Mouse (Mus musculus): ENCODE results near the gene Serinc2.
"Not testable (repeated sequence)": the region's sequence is repeated elsewhere in the genome, so short reads cannot be mapped to it uniquely, and the experiment has no call there.

The Serinc2 gene

DNA sequence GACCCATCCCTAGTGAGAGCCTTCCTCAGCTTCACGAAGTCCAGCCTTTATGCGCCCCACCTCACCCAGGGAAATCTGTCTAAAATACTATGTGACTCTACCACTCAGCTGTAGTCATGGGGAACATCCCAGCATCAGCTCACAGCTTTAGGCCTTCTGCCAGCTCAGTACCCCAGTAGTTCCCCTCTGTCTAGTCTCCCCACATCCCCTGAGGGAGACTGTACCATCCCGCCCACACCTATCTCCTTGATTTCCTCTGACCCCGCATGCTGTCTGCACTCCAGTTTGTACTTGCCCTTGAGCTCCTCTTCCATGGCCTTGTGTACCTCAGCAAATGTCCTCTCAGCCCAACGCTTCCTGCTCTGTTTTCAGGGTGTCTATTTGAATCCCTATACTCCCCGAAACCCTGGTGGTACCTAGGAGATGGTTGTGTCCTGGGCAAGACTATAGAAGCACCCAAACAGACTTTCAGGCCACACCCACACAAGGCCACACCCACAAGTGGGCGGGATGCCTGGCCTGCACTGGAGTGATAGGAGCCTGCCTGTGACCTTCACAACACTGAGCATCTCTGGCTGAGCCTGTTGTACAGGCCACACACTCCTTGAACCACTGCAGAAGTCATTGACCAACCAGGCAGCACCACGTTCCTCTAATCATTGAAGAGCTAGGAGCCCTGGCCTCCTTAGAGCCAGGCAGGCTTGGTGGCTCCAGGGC lies 26.4 kb downstream of the Serinc2 start:
- DNase-seq = peak in 1 of 2 experiments; percentile 14

DNA sequence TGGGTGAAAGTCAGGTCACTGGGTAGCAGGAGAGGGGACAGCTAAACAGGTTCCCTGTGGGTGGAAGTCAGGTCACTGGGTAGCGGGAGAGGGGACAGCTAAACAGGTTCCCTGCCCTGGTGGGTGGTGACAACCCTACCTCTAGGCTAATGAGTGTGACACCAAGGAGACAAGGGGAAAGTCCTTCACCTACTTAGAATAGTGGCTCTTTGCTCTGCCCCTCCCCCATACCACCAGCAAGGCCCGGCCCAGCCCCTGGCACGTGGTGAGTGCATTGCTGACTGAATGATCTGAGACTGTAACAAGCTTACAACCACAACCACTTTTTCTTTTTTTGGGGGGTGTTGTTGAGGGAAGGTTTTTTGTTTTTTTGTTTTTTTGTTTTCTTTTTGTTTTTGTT lies 27.2 kb downstream of the Serinc2 start:
- no peak for DNase-seq

DNA sequence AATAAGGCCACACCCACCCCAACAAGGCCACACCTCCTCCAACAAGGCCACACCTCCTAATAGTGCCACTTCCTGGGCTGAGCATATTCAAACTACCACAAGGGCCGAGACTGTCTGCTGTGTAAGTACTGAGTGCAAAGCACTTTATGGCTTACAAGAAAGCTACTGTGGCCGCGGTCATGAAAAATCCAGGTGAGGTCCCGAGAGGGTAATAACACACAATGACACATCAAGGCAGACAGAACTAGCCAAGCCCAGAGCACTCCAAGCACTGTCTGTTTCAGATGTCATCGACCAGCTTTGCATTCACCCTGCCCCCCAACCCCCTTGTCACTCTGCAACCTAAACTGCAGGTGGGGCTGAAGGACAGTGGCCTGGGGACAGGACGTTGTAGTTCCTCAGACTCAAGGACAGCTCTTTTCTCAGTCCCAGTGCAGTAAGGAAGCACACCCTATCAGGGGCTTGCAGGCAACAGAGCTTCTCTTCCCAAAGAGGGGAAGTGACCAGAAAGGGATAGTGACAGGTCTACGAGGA lies 27.8 kb downstream of the Serinc2 start:
- peak; percentile 14 to 29 for DNase-seq

DNA sequence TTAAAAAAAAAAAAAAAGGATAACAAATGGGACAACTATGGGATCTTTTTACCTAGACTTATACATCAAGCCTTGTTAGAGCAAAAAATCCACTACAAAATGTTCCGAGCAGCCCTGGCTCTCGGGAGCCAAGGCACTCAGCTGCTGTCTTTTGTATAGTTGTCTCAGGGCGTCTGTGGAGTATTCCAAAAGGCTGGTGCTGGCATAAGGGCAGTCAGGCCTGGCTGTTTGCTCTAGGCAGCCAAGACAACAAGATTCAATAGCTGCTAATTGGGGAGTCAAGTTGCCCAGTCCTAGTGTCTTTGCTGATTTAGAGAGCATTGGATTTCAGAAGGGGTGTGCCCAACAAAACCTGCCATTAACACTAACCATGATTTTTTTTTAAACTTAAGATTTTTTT lies 30.4 kb downstream of the Serinc2 start:
- no peak for DNase-seq

DNA sequence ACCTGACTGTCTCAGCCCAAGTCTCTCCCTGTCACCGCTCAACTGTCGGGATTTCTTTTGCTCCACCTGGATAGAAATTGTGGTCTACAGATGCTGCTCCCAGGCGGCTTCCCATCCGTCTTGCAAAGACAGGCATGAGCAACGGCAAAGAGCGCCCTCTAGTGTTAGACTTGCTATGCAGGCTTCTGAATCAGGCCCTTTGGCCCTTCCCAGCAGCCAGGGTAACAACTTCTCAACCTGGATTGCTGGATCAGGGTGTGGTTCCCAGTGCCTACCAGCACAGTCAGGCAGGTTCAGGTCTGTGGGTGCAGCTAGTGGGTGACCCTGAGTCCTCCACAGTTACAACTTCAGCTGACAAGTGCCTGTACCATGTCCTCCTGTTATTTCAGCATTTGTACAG lies 32.9 kb downstream of the Serinc2 start:
- DNase-seq = peak; percentile 57

DNA sequence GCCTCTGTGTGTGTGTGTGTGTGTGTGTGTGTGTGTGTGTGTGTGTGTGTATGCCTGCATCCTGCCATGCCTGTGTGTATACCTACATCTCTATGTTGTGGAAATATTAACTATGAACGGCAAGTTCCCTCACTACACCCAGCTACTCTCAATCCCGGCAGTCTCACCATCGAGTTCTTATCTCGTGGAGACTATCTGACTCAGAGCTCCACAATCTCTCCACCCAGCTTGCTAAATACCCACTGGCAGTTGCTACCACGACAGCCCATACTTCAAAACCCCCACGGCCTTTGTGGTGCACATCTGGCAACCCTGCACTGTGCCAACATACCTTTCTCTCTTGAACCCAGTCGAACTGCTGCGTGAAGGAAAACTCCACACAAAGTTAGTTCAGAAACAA lies 34.3 kb downstream of the Serinc2 start:
- no peak for DNase-seq

DNA sequence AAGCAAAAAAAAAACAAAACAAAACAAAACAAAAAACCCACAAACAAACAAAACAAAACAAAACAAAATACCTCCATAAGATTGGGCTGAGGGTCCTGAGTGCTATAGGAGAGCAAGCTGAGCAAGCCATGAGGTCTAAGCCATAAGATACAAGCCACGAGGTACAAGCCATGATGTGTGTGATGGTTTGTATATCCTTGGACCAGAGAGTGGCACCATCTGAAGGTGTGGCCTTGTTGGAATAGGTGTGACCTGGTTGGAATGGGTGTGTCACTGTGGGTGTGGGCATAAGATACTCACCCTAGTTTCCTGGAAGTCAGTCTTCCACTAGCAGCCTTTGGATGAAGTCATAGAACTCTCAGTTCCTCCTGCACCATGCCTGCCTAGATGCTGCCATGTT lies 35.4 kb downstream of the Serinc2 start:
- not testable (repeated sequence) for DNase-seq

DNA sequence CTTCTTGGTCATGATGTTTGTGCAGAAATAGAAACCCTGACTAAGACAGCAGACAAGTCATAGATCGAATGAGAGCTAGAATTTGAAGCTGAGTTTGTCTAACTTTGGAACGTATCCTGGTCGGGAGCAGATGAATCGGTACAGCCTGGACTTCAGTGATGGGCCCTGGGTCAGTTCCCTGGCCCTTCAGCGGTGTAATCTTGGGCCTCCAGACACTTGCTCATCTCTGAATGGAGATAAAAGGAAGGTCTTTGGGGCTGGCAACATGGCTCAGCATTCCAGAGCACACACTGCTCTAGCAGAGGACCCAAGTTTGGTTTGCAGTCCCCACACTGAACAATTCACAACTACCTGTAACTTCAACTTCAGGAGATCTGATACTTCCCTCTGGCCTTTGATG lies 36.0 kb downstream of the Serinc2 start:
- no peak for DNase-seq

DNA sequence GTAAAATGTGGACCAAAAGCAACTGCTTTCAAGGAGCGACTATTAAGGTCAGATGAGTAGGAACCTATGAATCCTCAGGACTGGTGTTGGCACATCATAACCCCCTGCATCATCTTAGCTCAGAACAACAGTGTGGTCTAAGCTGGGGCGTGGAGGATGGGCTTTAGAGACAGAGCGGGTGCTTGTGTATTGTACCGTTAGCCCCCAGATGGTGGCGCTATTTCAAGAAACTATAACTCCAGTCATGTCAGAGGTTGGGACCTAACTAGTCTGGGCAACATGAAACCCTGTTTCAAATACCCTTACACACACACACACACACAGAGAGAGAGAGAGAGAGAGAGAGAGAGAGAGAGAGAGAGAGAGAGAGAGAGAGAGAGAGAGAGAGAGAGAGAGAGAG lies 38.3 kb downstream of the Serinc2 start:
- no peak for DNase-seq

DNA sequence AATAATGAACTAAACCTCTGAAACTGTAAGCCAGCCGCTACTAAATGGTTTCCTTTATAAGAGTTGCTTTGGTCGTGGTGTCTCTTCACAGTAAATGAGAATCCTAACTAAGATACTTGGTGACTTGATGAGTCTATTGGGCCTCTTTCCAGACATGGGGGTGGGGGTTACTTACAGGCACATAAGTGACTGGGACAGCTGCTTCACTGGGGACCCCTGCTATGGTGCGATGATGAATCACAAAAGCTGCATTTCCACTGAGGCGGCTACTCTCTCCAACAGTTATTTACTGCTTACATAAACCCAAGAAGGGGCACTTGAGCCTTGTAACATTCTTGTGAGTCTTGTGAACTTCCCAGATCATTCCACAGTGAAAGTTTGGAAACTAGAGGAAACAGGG lies 41.4 kb downstream of the Serinc2 start:
- no peak for DNase-seq

DNA sequence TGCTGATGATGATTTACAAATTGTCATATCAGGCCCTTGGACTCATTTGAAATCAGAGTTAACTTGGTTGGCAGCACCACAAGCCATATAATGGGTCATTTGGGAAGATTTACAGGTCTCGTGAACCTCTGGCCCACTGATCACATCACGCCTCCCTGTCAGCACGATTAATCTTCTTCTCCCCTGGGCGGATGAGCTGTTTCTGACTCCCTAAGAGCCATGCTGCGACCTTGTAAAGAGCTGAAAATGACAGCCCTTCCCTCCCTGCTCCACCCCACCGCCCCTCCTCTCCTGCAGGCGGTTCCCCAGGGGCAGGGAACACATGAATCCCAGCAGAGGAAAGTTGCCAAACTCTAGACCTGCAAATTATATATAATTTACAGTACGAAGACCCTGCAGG lies 42.6 kb downstream of the Serinc2 start:
- DNase-seq = no peak

DNA sequence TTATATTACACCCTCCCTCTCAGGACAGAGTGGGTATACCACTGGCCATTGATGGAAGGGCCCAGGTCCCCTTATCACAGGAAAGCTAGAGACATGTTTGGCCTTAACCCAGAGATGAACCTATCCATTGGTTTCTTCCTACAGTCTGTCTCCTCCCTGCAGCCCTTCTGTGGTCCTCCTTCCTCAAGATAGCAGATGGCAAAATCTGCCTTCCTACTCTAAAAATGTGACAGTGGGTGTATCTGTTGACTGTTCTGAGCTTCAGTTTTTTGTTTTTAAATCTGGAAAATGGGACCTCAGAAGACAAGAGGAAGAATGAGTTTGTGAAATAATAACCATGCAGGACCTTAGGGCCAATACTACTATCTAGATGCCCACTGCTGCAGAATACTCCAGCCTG lies 54.9 kb downstream of the Serinc2 start:
- DNase-seq = no peak

DNA sequence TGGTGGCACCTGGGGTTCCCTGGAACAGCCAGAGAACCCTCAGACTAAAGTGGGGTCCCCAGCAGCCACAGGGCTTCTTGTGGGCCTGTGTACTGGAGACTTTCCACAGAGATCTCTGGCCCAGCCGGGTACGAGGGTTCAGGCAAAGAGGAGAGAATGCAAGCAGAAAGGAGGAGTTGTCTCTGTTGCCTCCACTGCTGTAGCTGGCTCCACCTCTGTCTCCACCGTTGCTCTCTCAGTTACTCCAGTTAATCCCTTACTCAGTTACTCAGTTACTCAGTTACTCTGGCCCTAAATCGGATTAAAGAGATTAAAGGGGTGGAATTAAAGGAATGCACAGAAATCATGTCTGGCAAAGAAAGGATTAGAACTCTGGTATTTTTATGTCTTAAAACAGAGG lies 56.8 kb downstream of the Serinc2 start, which contains the start of gene Gm853:
Gene Gm853 (minus strand): TSS at position 223 of the 400 bp plus-strand sequence.
- DNase-seq = no peak

DNA sequence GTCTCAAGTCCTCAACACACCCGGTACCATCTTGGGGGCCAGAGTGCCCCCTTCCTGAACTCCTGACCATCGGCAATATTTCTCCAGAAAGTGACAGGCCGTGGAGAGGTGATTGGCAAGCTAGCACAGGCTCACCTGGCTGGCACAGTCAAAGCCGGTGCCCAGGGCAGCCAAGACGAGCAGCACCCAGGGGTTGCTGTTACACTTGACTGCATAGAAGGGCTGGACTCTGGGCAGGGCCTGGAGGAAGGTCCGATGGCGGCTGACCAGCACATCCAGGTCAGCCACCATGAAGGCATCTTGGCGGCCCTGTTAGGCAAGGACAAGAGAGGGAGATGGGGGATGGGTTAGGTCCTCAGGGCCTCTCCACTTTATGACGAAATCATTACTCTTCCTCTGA lies 58.8 kb downstream of the Serinc2 start:
- no peak for DNase-seq

DNA sequence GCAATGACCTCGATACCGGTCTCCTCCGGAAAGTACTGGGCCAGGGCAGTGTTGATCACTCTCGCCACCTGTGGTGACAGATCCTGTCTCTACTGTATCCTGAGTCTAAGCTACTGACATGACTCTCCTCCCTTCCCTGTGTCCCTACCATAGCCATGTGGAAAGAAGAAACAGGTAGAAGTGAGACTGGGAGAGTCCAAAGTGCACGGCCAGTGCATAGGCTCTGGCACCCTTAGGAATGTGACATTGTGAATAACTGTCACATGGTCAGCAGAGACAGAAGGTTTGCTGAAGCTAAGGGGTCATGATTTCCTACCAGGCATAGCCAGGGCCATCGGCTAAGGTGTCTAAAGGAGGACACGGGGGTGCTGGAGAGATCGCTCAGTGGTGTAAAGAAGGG lies 63.6 kb downstream of the Serinc2 start:
- no peak for DNase-seq

DNA sequence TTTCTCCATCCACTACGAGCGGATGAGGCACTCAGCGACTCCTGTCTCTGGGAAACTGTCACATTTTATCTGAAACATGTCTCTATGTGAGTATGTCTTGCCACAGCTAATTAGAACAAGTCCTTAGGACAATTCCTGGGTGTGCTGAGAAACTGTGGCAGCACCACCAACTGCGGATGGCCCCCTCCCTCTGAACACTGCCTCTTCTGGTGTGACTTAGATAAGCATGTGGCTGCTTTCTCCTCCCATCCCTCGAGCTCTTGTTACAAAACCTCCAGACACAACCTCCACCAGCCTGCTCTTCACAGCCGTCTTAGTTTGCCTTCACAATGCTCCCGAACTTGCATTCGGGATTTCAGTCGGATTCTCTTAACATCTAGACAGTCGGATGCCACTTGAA lies 65.1 kb downstream of the Serinc2 start:
- DNase-seq = no peak

DNA sequence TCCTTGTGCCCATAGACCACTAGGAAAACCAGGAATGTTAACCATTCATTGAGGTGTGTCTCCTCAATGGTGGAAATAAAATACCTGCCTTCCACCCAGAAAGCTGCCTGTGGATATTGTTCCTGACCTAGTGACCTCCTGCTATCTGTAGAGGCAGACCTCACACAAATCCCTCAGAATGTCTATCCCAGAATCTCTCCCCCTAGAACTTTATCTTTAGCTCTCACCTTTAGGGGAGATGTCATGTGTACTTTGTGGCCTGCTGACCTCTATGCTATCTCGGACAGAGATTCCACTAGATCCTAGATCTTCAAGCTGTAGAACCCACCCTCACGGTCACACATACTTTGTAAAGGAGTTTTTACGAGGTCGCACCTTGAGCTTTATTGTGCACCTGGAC lies 65.8 kb downstream of the Serinc2 start:
- no peak for DNase-seq

DNA sequence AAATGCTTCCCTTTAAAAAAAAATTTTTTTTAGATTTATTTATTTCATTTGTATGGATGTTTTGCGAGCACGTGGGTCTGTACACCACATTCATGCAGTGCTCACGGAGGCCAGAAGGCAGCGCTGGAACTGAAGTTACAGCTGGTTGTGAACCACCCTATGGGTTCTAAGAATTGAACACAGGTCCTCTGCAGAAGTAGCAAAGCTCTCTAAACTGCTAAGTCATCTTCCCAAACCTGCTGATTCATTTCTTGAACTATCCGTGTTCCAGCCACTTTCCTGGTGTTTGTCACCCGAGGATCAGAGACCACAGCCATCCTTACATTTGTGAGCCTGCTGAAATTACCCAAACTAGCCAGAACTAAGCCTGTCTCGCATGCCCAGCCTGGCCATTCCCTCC lies 66.6 kb downstream of the Serinc2 start:
- no peak for DNase-seq

DNA sequence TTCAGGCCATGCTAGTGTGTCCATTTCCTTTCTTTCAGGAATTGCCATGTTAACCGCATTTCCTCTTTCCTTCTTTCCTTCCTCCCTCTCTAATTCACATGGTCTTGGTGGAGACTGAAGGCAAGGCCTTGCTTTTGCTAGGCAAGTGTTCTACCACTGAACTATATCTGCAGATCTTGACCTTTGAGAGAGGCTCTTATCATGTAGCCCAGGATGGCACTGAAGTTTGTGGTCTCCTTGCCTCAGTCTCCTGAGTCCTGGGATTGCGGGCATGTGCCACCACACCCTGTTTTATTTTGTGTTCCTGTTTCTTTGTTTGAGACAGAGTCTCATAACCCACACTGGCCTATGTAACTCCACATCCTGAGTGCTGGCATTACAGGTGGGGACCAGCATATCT lies 67.1 kb downstream of the Serinc2 start:
- no peak for DNase-seq

Measured in B cell, adult 2 months (primary cell).